Mouse (Mus musculus): ENCODE measurements around the gene Olfr1219. TPM values are rescaled to one million over a fixed set of nuclear protein-coding genes. Genes with fewer than 3 reads are reported as not detected.

Olfr1219 gene
- not detected in 2 replicates for total RNA-seq (2021)
- long read RNA-seq = 0 reads

DNA sequence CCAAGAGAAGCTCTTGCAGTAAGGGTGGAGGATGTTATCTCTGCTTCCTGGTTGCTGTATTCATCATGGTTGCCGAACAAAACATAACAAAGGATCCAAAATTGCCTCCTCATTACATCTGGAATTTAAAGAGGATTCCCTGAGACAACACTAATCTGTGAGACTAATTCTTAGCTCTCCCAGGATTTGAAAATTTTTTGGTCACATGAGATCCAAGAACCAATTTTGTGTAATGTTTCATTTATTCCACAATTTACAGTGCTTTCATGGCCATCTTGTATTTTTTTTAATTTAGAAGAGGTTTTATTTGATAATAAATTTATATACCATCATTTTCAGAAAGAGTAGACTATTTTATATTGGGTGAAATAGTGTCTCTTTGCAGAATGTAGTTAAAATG is at the start of gene Olfr1219:
Gene Olfr1219, minus strand, starts transcription at position 101 of the 400 bp plus-strand sequence.
- no peak for DNase-seq

- DNase-seq = no peak
Observed at GRCm38 (mm10) chr2:89132954-89133353, 49.6 kb upstream of the Olfr1219 start, which contains the start of gene Olfr1222. TSS of gene Olfr1222 (minus strand) at chr2:89133054.

GRCm38 (mm10) chr2:89117183-89117582 is 33.9 kb upstream of the Olfr1219 start, which contains the start of gene Olfr1221:
TSS of gene Olfr1221 (minus strand) at chr2:89117283.
- DNase-seq = no peak

- no peak for DNase-seq
Observed at GRCm38 (mm10) chr2:89106735-89107134, 23.4 kb upstream of the Olfr1219 start, which contains the start of gene Olfr1220. TSS of gene Olfr1220 (minus strand) at chr2:89106835.

DNA sequence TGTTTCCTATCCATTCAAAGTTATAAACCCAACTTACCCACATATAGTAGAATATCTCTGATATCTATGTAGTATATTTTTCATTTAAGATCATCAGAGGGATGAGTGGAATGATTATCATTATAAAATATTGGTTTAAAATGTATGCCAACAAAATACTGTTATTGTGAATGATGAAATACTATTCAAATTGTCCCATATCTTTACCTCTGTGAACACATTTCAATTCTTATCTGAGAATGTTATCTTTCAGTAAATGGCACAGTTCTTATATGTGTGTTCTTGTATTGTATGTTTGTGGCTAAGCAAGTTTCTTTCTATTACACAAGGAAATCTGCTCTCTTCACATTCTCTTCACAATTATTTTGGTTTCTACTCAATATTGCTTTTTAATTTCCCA is 22.3 kb upstream of the Olfr1219 start:
- no peak for DNase-seq

DNA sequence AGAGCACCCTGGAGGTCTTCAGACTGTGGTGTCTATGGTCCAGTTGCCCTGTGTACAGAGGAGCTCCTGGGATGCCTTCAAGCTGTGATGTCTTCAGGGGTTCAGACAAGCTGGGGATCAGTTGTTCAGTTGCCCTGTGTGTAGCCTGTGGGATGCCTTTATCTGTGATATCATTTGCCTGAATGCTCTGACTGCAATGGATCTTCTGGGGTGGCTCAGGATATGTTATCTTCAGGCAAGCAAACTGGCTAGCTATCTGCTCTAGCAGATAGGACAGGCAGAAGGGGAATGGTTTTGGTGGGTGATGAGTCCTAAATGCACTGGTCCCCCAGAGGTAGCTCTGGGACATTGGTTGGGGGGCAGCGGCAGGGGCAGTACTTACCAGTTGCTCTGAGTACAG is 10.5 kb upstream of the Olfr1219 start:
- DNase-seq = no peak

DNA sequence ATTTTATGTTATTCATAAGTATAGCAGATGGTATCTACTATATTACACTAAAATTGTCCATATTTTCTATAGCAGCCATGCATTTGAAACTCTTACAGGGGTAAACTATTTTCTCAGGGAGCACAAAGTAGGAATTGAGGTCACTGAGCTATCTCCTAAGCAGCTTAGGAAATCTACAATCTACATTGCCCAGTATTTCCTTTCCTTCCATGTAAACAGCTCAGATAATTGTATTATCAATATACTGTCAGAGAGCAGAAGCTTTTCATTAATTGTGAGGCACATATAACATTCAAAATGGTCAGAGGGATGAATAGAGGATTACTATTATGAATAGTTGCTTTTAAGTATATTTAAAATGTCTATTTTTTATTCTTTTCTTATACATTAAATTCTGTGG is 1.8 kb downstream of the Olfr1219 start:
- DNase-seq = no peak

DNA sequence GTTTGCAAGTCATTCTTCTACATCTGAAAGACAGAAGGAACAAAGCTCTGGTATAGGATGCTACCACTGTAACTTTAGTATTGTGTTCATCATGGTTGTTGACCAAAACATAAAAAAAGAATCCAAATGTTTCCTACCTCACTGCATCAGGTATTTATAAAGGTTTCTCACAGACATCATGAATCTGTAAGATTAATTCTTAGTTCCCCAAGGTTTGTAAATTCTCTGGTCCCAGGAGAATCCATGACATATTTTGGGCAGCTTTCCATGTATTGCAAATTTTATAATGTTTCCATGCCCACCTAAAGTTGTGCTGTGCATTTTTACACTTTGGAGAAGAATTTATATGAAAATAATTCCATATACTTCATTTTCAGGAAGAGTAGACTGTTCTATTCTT is 22.2 kb downstream of the Olfr1219 start, which contains the start of gene Olfr1218:
Gene Olfr1218, minus strand, starts transcription at position 101 of the 400 bp plus-strand sequence.
- DNase-seq = no peak

- no peak for DNase-seq
Observed at GRCm38 (mm10) chr2:89031965-89032364, 51.3 kb downstream of the Olfr1219 start, which contains the start of gene Olfr1217. TSS of gene Olfr1217 (minus strand) at chr2:89032065.

Other genes with a start within 250 kb of the Olfr1219 start
- gene Olfr1204, start 234.2 kb downstream of the Olfr1219 start, total RNA-seq (2021) = not detected in 2 replicates
- gene Olfr1206, start 220.3 kb downstream of the Olfr1219 start, total RNA-seq (2021) = not detected in 2 replicates
- not detected in 2 replicates for gene Olfr1208, start 181.2 kb downstream of the Olfr1219 start, total RNA-seq (2021)
- not detected in 2 replicates for gene Olfr1209, start 168.4 kb downstream of the Olfr1219 start, total RNA-seq (2021)
- not detected in 2 replicates for gene Olfr1211, start 145.4 kb downstream of the Olfr1219 start, total RNA-seq (2021)
- not detected in 2 replicates for gene Olfr1212, start 129.5 kb downstream of the Olfr1219 start, total RNA-seq (2021)
- not detected in 2 replicates for gene Gm13762, start 103.2 kb downstream of the Olfr1219 start, total RNA-seq (2021)
- not detected in 2 replicates for gene Olfr1214, start 90.9 kb downstream of the Olfr1219 start, total RNA-seq (2021)
- gene Olfr1215, start 76.5 kb downstream of the Olfr1219 start, total RNA-seq (2021) = not detected in 2 replicates
- not detected in 2 replicates for gene Olfr1216, start 65.2 kb downstream of the Olfr1219 start, total RNA-seq (2021)
- not detected in 2 replicates for gene Olfr1217, start 51.4 kb downstream of the Olfr1219 start, total RNA-seq (2021)
- not detected in 2 replicates for gene Olfr1218, start 22.3 kb downstream of the Olfr1219 start, total RNA-seq (2021)
- not detected in 2 replicates for gene Olfr1220, start 23.3 kb upstream of the Olfr1219 start, total RNA-seq (2021)
- not detected in 2 replicates for gene Olfr1221, start 33.8 kb upstream of the Olfr1219 start, total RNA-seq (2021)
- gene Olfr1222, start 49.5 kb upstream of the Olfr1219 start, total RNA-seq (2021) = not detected in 2 replicates
- gene Olfr1223, start 68.0 kb upstream of the Olfr1219 start, total RNA-seq (2021) = not detected in 2 replicates
- not detected in 2 replicates for gene Olfr1224-ps1, start 80.6 kb upstream of the Olfr1219 start, total RNA-seq (2021)
- not detected in 2 replicates for gene Olfr1225, start 91.2 kb upstream of the Olfr1219 start, total RNA-seq (2021)
- gene Olfr1226, start 116.5 kb upstream of the Olfr1219 start, total RNA-seq (2021) = not detected in 2 replicates
- gene Olfr1228, start 170.5 kb upstream of the Olfr1219 start, total RNA-seq (2021) = not detected in 2 replicates
- gene Olfr1229, start 204.5 kb upstream of the Olfr1219 start, total RNA-seq (2021) = not detected in 2 replicates
- gene Olfr1230, start 213.8 kb upstream of the Olfr1219 start, total RNA-seq (2021) = not detected in 2 replicates
- gene Olfr1231, start 223.6 kb upstream of the Olfr1219 start, total RNA-seq (2021) = not detected in 2 replicates
- gene Olfr1232, start 246.2 kb upstream of the Olfr1219 start, total RNA-seq (2021) = not detected in 2 replicates